Mouse (Mus musculus) small intestine, adult 2 months (tissue): ENCODE results near the gene Fmo6.

Source experiments
- CTCF ChIP-seq: fragments of 200-500 bp; IDR thresholded peaks from 2 replicates; pipeline ENCODE4 v1.5.1; 2012; ENCODE audit warnings: low read depth, mild to moderate bottlenecking, control low read depth, inconsistent platforms, low read length, moderate library complexity, mixed read lengths; ENCODE audit not compliant: insufficient replicate concordance, insufficient read length; ENCODE audit errors: extremely low read depth
- POLR2A ChIP-seq: fragments of 200-500 bp; IDR thresholded peaks from 2 replicates; pipeline ENCODE4 v1.6.1; 2012; ENCODE audit warnings: low read depth, mild to moderate bottlenecking, control low read depth, inconsistent platforms, low read length, moderate library complexity

DNA sequence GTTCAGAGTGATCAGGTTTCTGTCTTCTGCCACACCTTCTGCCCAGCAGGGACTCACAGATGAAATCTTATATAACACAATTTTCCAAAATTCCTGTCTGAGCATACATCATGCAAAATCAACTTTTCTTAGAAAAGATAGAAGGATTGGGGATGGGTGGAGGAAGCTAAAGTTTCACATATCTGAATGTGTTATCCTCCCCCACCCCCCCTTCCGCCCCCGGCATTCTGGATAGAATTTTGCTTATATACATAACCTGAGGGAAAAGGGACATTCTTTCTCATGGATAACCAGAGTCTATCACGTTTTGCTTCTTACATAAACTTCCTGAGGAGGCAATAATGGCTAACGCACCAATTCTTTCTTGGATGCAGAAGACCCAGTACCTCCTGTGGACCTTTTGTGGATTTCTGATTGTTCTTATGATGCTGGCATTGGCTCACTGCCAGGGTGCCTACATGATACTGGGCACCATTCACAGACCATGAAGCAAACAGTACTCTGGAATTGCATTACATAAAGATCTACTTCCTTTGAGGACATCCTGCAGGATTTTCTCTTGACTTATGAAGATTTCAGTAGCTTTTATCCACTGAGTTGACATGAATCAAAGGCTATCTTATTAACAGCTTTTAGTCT is 2.8 kb downstream of the Fmo6 start:
- TF ChIP-seq CTCF (no peak), POLR2A (no peak)
